Mouse (Mus musculus): Measurements from ENCODE around the gene Aph1c. TPM values are rescaled to one million over a fixed set of nuclear protein-coding genes. Genes with fewer than 3 reads are reported as not detected.

Gene Aph1c
- total and polyA plus RNA-seq, 3 experiments = 0.07 to 0.89 (median 0.10) TPM

DNA sequence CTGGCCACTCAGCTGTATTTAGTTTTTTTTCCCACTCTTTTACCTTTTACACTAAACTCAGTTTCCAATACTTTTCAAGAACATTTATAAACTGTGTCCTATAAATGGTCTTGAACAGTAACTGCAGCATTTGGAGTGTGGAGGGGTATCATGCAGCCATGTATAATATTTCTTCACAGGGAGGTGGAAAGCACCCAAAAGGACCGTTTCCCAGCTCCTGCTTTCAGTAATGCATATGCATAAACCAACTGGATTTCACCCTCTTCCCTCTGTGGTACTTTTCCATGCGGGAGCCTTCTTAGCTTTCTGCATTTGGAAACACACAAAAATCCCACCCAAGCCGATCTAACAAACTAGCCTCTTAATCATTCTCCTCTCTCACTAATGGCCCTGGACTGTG, 30.2 kb upstream of the Aph1c start:
- no peak overlapping the region for H3K4me3 ChIP-seq (replicated peaks in 1 of 3; ENCODE audit: low read depth in 2 of 3, low read length in 2 of 3, poor library complexity in 1 of 3)
- H3K4me1 ChIP-seq (ENCODE audit: control insufficient read depth in 1 of 2, insufficient read depth in 2 of 2) = peaks cover 0 to 5% of the 10 kb centered on the region in 2 experiments; a peak in 1 of 4 replicates
- dilution Hi-C loops (cut with MboI; ENCODE audit: extremely low pct_ligation_motif_present, extremely low pct_unique_long_range_greater_than_20kb, low sequenced_read_pairs) (no loop called here), in situ Hi-C loops (cut with MboI; ENCODE audit: low pct_ligation_motif_present, low pct_unique_long_range_greater_than_20kb, low sequenced_read_pairs) (no loop called here)
- no peaks in the 10 kb centered on the region for H3K27me3 ChIP-seq (replicated peaks)
- peaks cover 8 to 41% of the 10 kb centered on the region in 2 experiments for H3K36me3 ChIP-seq (replicated peaks in 1 of 2; ENCODE audit: control insufficient read depth in 1 of 2, insufficient read depth in 1 of 2, low read length in 1 of 2)
- 0 out of 2 replicates have a peak, but pooled peaks cover 3% of the 10 kb centered on the region for H3K79me2 ChIP-seq (replicated peaks; ENCODE audit: control insufficient read depth, extremely low read depth, insufficient read depth, poor library complexity, severe bottlenecking)
- H3K27ac ChIP-seq (ENCODE audit: insufficient read depth, low read depth) = no peak overlapping the region
- TF ChIP-seq MYC (IDR thresholded peaks at IDR 0.05; ENCODE audit: low read depth, low read length) (no peak), ZKSCAN1 (IDR thresholded peaks at IDR 0.05; ENCODE audit: borderline replicate concordance, low read depth, low read length) (no peak), JUN (IDR thresholded peaks at IDR 0.05; ENCODE audit: insufficient read depth, low read depth, low read length) (no peak), ZNF384 (IDR thresholded peaks at IDR 0.05; ENCODE audit: low read depth, low read length) (no peak), KAT2A (IDR thresholded peaks at IDR 0.05; ENCODE audit: insufficient replicate concordance, low read length) (no peak), UBTF (IDR thresholded peaks at IDR 0.05; ENCODE audit: low read depth, low read length) (no peak), RCOR1 (conservative IDR thresholded peaks at IDR 0.05; ENCODE audit: low read depth, low read length) (no peak), EP300 (IDR thresholded peaks at IDR 0.05; ENCODE audit: low read length) (no peak), HCFC1 (IDR thresholded peaks at IDR 0.05; ENCODE audit: low read depth, low read length) (no peak), ZMIZ1 (IDR thresholded peaks at IDR 0.05; ENCODE audit: low read depth, low read length) (no peak), MAX (IDR thresholded peaks at IDR 0.05; ENCODE audit: low read length) (no peak), IRF4 (IDR thresholded peaks at IDR 0.05; ENCODE audit: low read depth, low read length) (no peak), ETS1 (conservative IDR thresholded peaks at IDR 0.05; ENCODE audit: low read depth, low read length) (no peak), E2F4 (IDR thresholded peaks at IDR 0.05; ENCODE audit: insufficient replicate concordance, low read depth, low read length) (no peak), NRF1 (IDR thresholded peaks at IDR 0.05; ENCODE audit: low read depth, low read length) (no peak)
- DNase-seq (ENCODE audit: extremely low read depth) = no peak
- H3K9ac ChIP-seq (ENCODE audit: insufficient read depth, low read depth) = no peak overlapping the region
- no peak overlapping the region for H3K4me2 ChIP-seq (ENCODE audit: insufficient read depth, low read depth, poor library complexity, severe bottlenecking)
- H3K9me3 ChIP-seq (replicated peaks; ENCODE audit: low read length) = no peaks in the 10 kb centered on the region

DNA sequence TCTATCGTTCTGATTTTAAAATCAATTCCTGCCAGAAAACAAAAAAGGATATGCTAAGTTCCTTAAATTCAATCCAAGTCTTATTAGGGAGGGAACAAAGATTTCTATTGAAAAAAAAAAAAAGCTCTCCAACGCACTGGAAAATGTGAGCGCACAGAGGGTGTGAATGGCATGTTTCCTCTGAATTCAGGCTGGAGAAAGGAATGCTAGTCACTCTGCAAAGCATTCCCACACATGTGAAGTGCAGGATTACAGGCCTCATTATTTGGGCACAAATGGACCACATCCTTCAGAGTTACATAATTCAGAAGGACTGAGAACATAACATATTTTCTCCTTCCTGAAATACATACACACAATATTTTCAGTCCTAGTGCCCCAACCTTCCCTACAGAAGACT, 28.9 kb upstream of the Aph1c start:
- Histone ChIP-seq H3K9me3 (replicated peaks; ENCODE audit: low read length) (no peaks in the 10 kb centered on the region), H3K36me3 (replicated peaks in 1 of 2; ENCODE audit: control insufficient read depth in 1 of 2, insufficient read depth in 1 of 2, low read length in 1 of 2) (peaks cover 11 to 54% of the 10 kb centered on the region in 2 experiments), H3K27ac (ENCODE audit: insufficient read depth, low read depth) (no peak overlapping the region), H3K27me3 (replicated peaks) (no peaks in the 10 kb centered on the region), H3K79me2 (replicated peaks; ENCODE audit: control insufficient read depth, extremely low read depth, insufficient read depth, poor library complexity, severe bottlenecking) (0 out of 2 replicates have a peak, but pooled peaks cover 3% of the 10 kb centered on the region), H3K4me1 (ENCODE audit: control insufficient read depth in 1 of 2, insufficient read depth in 2 of 2) (peaks cover 0 to 5% of the 10 kb centered on the region in 2 experiments; a peak in 1 of 4 replicates), H3K9ac (ENCODE audit: insufficient read depth, low read depth) (no peak overlapping the region), H3K4me2 (ENCODE audit: insufficient read depth, low read depth, poor library complexity, severe bottlenecking) (no peak overlapping the region), H3K4me3 (replicated peaks in 1 of 3; ENCODE audit: low read depth in 2 of 3, low read length in 2 of 3, poor library complexity in 1 of 3) (no peak overlapping the region)
- dilution Hi-C loops (cut with MboI; ENCODE audit: extremely low pct_ligation_motif_present, extremely low pct_unique_long_range_greater_than_20kb, low sequenced_read_pairs) (no loop called here), in situ Hi-C loops (cut with MboI; ENCODE audit: low pct_ligation_motif_present, low pct_unique_long_range_greater_than_20kb, low sequenced_read_pairs) (no loop called here)
- TF ChIP-seq CHD1 (IDR thresholded peaks at IDR 0.05; ENCODE audit: low read depth, low read length) (no peak), SMC3 (IDR thresholded peaks at IDR 0.05; ENCODE audit: low read depth, low read length) (no peak), E2F4 (IDR thresholded peaks at IDR 0.05; ENCODE audit: insufficient replicate concordance, low read depth, low read length) (no peak), MYC (IDR thresholded peaks at IDR 0.05; ENCODE audit: low read depth, low read length) (no peak), BHLHE40 (IDR thresholded peaks at IDR 0.05; ENCODE audit: low read depth, low read length) (no peak), KAT2A (IDR thresholded peaks at IDR 0.05; ENCODE audit: insufficient replicate concordance, low read length) (no peak)
- DNase-seq (ENCODE audit: extremely low read depth) = no peak

Data from CH12.LX (cell line).